Mouse (Mus musculus) forebrain, embryonic 13.5 days (tissue): ENCODE measurements around the gene Nfkb1. TPM values are rescaled to one million over a fixed set of nuclear protein-coding genes. Genes with fewer than 3 reads are reported as not detected.
A peak's percentile ranks its signal among the peaks of the same experiment; 100 is the strongest.

ENCODE experiments used
- ATAC-seq: fragments of 200-750 bp; cut with Nextera tagmentation; 2 replicates; pipeline ENCODE4 v1.8.0; 2017
- H3K27ac ChIP-seq: fragments of 300-500 bp; sonication (generic); 2 replicates; pipeline ENCODE4 v1.5.1; 2015; ENCODE audit warnings: inconsistent platforms, mild to moderate bottlenecking, moderate library complexity
- H3K27me3 ChIP-seq: fragments of 300-500 bp; sonication (generic); 2 replicates; pipeline ENCODE4 v1.6.1; 2015; ENCODE audit warnings: mild to moderate bottlenecking, inconsistent platforms
- H3K36me3 ChIP-seq: fragments of 300-500 bp; sonication (generic); 2 replicates; pipeline ENCODE4 v1.6.1; 2015; ENCODE audit warnings: mild to moderate bottlenecking, inconsistent platforms; ENCODE audit not compliant: poor library complexity, severe bottlenecking
- H3K4me1 ChIP-seq: fragments of 300-500 bp; sonication (generic); 2 replicates; pipeline ENCODE4 v1.6.1; 2015; ENCODE audit warnings: inconsistent platforms
- H3K4me2 ChIP-seq: fragments of 300-500 bp; sonication (generic); 2 replicates; pipeline ENCODE4 v1.6.1; 2015; ENCODE audit warnings: inconsistent platforms, mild to moderate bottlenecking, moderate library complexity
- H3K4me3 ChIP-seq: fragments of 300-500 bp; sonication (generic); 2 replicates; pipeline ENCODE4 v1.5.1; 2015; ENCODE audit warnings: mild to moderate bottlenecking, inconsistent platforms
- H3K9ac ChIP-seq: fragments of 300-500 bp; sonication (generic); 2 replicates; pipeline ENCODE4 v1.6.1; 2015; ENCODE audit warnings: mild to moderate bottlenecking, inconsistent platforms
- H3K9me3 ChIP-seq: fragments of 300-500 bp; sonication (generic); replicated peaks from 2 replicates; pipeline ENCODE4 v1.6.1; 2016; ENCODE audit warnings: inconsistent platforms
- WGBS: fragments of 180-500 bp; shearing (Covaris S2); methylation state at CpG from one replicate; pipeline ENCODE4 v1.1.7; 2015; 5-methylcytosine and 5-hydroxymethylcytosine counted together
- polyA plus RNA-seq: library from polyadenylated mRNA; unstranded; fragments of >200 nt; fragmentation: Nextera tagmentation; extraction: Ambion mirVana; gene quantifications from 2 replicates; pipeline ENCODE4 v1.2.1, GENCODE M21; 2015

The Nfkb1 gene
- polyA plus RNA-seq, 1 experiment from 2014 or later = 8.0 TPM

DNA sequence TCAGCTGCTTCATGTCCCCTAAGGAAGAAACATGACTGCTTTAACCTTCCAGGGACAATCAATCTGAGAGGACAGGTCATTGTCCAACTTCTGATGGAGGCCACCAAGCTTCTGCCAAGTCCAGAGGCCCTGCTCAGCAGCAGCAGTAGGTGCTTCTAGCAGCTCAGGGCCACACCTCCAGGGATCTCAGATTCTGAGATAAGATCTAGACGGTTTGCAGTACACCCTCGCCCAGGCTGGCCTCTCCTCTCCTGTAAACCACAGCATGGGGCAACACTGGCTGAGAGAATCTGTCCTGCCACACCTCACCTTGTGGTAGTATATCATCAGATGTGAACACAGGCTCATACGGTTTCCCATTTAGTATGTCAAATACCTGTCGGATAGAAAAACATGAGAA lies 100.9 kb downstream of the Nfkb1 start:
- H3K27me3 ChIP-seq = no peaks in the 10 kb centered on the region
- no peak overlapping the region for H3K9ac ChIP-seq
- no peaks in the 10 kb centered on the region for H3K4me1 ChIP-seq
- ATAC-seq = no peak
- H3K4me2 ChIP-seq = no peak overlapping the region
- H3K27ac ChIP-seq = no peak overlapping the region
- H3K4me3 ChIP-seq = no peak overlapping the region
- H3K9me3 ChIP-seq = no peaks in the 10 kb centered on the region
- H3K36me3 ChIP-seq = peaks cover 54% of the 10 kb centered on the region
- 88% methylated on average over 4 of the region's 4 CpGs for WGBS

DNA sequence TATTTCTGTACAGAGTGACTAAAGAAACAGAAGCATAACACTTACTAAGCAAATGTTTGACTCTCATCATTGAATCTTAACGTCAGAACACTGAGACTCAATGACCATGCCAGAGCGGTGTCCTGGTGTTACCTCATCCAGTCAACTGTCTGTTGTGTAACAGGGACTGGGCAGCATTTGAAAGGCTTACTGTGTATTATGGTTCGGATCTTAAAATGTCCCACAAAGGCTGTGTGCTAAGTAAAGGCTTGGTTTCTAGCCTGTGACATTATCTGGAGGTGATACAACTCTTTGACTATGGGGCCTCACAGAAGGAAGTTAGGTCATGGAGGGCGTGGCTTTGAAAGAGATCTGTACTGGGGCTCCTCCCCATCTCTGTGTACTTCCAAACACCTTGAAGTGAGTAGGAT lies 104.9 kb downstream of the Nfkb1 start:
- peaks cover 43% of the 10 kb centered on the region for H3K36me3 ChIP-seq
- ATAC-seq = no peak
- H3K4me3 ChIP-seq = no peak overlapping the region
- no peak overlapping the region for H3K4me2 ChIP-seq
- peaks cover 6% of the 10 kb centered on the region for H3K4me1 ChIP-seq
- WGBS = 88% methylated on average over 4 of the region's 4 CpGs
- no peaks in the 10 kb centered on the region for H3K9me3 ChIP-seq
- no peak overlapping the region for H3K9ac ChIP-seq
- H3K27ac ChIP-seq = no peak overlapping the region
- H3K27me3 ChIP-seq = no peaks in the 10 kb centered on the region

DNA sequence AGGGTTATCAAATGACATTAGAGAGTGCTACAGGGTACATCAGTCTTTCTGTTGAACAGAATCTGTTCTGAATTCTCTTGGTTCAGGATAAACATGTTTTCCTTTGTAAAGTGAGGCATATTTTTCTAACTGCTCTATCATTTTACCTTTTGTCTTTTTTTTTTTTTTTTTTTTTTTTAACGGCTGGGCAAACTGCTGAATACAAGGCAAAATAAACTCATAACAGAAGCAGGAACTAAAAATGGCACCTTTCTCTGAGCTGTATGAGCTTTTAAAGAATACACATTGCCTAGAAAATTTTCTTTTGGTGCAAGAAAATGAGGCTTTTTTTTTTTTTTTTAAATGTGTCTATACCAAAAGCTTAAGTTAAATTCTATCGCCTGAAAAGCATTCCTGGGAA lies 105.3 kb downstream of the Nfkb1 start:
- H3K4me1 ChIP-seq = peaks cover 8% of the 10 kb centered on the region
- no peak overlapping the region; the same call in 1 of the 2 replicates for H3K27ac ChIP-seq
- H3K36me3 ChIP-seq = peaks cover 43% of the 10 kb centered on the region
- no peaks in the 10 kb centered on the region for H3K27me3 ChIP-seq
- H3K4me3 ChIP-seq = no peak overlapping the region
- WGBS = 90% methylated on average over 2 of the region's 2 CpGs
- H3K4me2 ChIP-seq = no peak overlapping the region
- H3K9ac ChIP-seq = no peak overlapping the region
- no peaks in the 10 kb centered on the region for H3K9me3 ChIP-seq
- ATAC-seq = no peak

DNA sequence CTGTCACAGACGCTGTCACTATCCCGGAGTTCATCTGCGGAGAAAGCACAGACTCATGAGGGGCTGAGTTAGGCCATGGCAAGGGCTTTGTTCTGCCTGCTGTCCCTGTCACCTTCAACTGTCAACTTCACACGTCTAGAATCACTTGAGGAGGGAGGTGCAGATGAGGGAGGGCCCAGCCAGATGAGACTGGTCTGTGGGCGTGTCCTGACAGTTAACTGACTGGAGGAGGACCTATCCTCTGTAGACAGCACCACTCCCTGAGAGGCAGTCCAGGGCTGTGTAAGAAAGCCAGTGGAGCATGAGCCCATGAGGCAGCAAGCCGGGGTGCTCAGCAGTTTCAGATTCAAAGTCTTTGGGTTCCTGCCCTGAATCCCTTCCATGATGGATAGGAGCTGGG lies 105.9 kb downstream of the Nfkb1 start:
- H3K27ac ChIP-seq = no peak overlapping the region; the same call in 1 of the 2 replicates
- no peak overlapping the region for H3K4me3 ChIP-seq
- peak; percentile 64; the same call in 1 of the 2 replicates for ATAC-seq
- WGBS = 57% methylated on average over 6 of the region's 6 CpGs
- H3K9me3 ChIP-seq = no peaks in the 10 kb centered on the region
- peaks cover 8% of the 10 kb centered on the region for H3K4me1 ChIP-seq
- no peak overlapping the region for H3K9ac ChIP-seq
- H3K4me2 ChIP-seq = no peak overlapping the region
- peaks cover 39% of the 10 kb centered on the region for H3K36me3 ChIP-seq
- no peaks in the 10 kb centered on the region for H3K27me3 ChIP-seq

DNA sequence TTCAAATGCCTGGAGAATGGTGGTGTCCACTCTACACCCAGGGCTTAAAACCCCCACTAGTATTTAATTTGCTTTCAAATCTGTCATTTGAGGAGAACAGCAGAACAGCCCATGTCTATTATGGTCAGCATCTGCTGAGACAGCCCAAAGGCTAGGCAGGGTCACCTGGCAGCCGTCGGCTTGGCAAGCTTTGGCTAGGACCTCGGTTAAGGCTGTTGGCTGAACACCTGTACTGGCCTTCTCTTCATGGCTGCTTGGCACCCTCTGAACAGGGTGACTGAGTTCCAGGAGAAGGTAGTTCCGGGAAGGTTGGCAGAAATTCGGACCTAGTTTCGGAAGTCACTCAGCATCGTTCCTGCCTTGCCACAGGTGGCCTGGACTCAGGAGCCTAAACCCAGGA lies 109.1 kb downstream of the Nfkb1 start:
- 81% methylated on average over 7 of the region's 7 CpGs for WGBS
- no peak overlapping the region for H3K4me2 ChIP-seq
- no peak overlapping the region for H3K9ac ChIP-seq
- H3K4me1 ChIP-seq = peaks cover 8% of the 10 kb centered on the region
- H3K4me3 ChIP-seq = no peak overlapping the region
- H3K27me3 ChIP-seq = no peaks in the 10 kb centered on the region
- no peak overlapping the region for H3K27ac ChIP-seq
- peaks cover 17% of the 10 kb centered on the region for H3K36me3 ChIP-seq
- H3K9me3 ChIP-seq = no peaks in the 10 kb centered on the region
- no peak for ATAC-seq

DNA sequence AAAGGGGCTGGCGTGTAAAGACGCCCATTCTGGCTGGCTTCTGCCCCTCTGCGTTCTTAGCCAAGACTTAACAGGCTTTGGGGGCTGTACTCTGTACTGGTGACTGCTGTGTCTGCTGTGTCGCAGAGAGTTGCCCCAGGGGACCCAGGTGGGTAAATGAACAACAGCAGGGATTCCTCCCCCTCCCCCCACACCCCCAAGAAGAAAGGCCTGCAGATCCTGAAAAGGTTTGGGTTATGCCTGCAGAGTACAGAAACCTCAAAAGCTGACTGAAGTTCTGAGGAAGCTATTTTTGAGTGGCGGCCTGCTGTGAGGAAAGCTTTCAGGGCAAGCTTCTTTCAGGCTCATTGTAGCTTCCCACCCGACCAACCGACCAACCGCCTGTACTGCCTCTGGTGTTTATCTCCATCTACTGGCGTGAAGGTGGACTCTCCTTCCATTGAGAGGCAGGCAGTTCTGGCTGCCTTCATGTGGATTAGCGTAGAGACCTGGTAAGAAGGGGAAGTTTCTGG lies 109.7 kb downstream of the Nfkb1 start:
- H3K4me2 ChIP-seq = no peak overlapping the region
- peaks cover 12% of the 10 kb centered on the region for H3K36me3 ChIP-seq

DNA sequence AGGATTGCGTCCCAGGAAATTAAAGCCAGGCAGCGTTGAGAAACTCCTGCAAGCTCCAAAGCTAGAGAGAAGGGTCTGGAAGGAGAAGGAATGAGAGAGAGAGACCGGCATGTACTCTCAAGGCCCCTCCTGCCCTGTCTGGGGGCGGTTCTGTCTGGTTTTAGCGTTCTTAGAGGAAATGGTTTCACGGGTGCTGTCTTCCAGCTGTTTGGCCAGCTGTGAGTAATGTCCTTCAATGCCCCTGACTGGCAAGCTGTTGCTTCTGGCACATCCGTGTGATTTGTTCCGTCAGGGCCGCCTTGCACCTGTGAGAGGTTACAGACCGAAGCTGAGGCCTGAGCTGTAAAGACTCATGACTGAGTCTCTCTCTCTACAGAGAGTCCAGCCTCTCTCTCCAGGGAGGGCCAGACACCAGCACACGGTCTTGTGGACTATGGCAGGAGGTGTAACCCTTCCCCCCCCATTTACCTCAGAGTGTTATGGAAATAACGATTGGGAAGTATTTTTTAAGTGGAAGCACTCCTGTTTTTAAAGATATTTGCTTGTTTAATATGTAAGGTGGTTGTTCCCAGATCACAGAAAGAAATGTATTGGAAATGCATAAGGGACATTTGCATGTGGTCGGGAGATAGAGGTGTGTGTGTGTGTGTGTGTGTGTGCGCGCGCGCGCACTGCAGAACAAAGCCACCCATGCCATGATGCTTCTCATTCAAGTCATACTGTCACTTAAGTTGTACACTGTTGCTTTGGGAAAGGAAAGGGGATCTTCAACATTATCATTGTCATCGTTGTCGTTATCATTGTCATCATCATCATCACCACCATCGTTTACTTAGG lies 110.7 kb downstream of the Nfkb1 start:
- no peak overlapping the region for H3K27ac ChIP-seq
- no peaks in the 10 kb centered on the region for H3K27me3 ChIP-seq
- WGBS = 88% methylated on average over 21 of the region's 21 CpGs
- H3K4me3 ChIP-seq = no peak overlapping the region
- peaks cover 8% of the 10 kb centered on the region for H3K4me1 ChIP-seq
- peaks cover 10% of the 10 kb centered on the region for H3K36me3 ChIP-seq
- no peaks in the 10 kb centered on the region for H3K9me3 ChIP-seq
- no peak overlapping the region for H3K4me2 ChIP-seq
- no peak overlapping the region for H3K9ac ChIP-seq
- no peak for ATAC-seq

More for the DNA sequence above, 109.7 kb downstream of the Nfkb1 start:
- H3K4me3 ChIP-seq = no peak overlapping the region
- H3K27me3 ChIP-seq = no peaks in the 10 kb centered on the region
- ATAC-seq = peak; percentile 77
- H3K4me1 ChIP-seq = peaks cover 8% of the 10 kb centered on the region
- no peak overlapping the region for H3K27ac ChIP-seq
- no peak overlapping the region for H3K9ac ChIP-seq
- 9% methylated on average over 10 of the region's 10 CpGs for WGBS
- H3K9me3 ChIP-seq = no peaks in the 10 kb centered on the region

DNA sequence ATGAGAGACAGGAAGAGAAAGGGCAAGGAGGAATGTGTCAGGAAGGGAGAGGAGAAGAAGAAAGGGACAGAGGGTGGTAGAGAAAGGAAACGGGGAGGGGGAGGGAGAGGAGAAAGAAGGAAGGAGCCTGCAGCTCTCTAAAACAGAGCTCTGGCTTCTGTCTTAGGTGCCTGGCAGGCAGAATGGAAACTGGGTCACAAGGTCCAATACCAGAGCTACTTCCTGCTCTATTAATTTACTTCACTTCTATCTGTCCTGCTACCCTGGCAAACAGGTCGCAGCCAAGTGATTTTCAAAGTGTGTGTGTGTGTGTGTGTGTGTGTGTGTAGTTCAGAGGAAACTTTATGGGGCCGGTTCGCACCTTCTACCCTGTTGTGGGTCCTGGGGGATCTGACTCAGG lies 112.2 kb downstream of the Nfkb1 start:
- Histone ChIP-seq H3K4me1 (peaks cover 8% of the 10 kb centered on the region), H3K9me3 (no peaks in the 10 kb centered on the region), H3K9ac (no peak overlapping the region), H3K27ac (no peak overlapping the region), H3K4me3 (no peak overlapping the region), H3K36me3 (peaks cover 3% of the 10 kb centered on the region; the same call in 1 of the 2 replicates), H3K4me2 (no peak overlapping the region), H3K27me3 (no peaks in the 10 kb centered on the region)
- no peak for ATAC-seq
- WGBS = 69% methylated on average over 4 of the region's 4 CpGs

DNA sequence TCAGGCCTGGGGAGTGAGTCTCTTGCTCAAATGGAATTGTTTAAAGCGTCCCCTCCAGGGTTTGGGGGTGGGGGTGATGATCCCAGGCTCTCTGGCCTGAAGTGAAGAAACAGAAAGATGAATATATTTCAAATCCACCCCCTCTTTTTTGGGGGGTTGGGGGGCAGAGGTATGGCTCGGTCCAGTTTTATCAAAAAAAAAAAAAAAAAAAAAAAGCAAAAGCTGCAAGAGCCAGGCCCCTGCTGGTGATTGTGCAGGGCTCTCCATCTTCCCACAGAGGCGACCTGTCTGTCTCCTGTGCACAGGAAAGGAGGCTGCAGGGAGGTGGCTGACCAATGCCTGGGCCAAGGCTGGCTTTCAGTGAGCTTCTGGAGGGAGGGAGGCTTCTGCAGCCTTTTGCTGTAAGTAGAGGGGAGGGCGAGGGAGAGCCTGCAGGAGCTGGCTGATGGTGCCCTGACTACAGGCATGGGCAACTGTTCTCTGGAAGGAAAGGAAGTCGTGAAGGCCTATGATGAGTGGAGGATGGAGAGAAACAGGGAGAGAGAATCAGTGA lies 112.7 kb downstream of the Nfkb1 start:
- Histone ChIP-seq H3K27ac (no peak overlapping the region), H3K9ac (no peak overlapping the region), H3K4me3 (no peak overlapping the region), H3K27me3 (no peaks in the 10 kb centered on the region), H3K36me3 (no peaks in the 10 kb centered on the region), H3K4me1 (peaks cover 8% of the 10 kb centered on the region), H3K4me2 (no peak overlapping the region), H3K9me3 (no peaks in the 10 kb centered on the region)
- WGBS = 65% methylated on average over 5 of the region's 5 CpGs
- ATAC-seq = no peak

DNA sequence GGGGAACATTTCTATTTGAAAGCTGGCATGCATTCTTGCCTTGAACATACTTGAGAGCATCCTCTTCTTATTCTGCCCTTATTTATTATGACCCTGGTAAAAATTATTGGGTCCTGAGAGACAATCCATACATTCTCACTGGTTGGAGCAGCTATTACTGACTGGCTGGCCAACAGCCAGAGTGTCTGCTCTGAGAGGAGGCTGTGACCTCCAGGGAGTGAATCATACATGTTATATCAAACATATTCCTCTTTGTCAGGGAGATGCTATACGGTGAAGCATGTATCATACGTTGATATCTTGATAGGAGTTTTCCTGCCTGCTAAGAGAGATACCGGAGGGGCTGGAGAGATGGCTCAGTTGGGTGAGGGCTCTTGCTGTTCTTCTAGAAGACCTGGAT lies 116.2 kb downstream of the Nfkb1 start:
- Histone ChIP-seq H3K9ac (no peak overlapping the region), H3K27ac (no peak overlapping the region), H3K9me3 (no peaks in the 10 kb centered on the region), H3K27me3 (no peaks in the 10 kb centered on the region), H3K4me3 (no peak overlapping the region), H3K4me2 (no peak overlapping the region), H3K4me1 (no peaks in the 10 kb centered on the region), H3K36me3 (no peaks in the 10 kb centered on the region)
- 96% methylated on average over 3 of the region's 3 CpGs for WGBS
- ATAC-seq = no peak

DNA sequence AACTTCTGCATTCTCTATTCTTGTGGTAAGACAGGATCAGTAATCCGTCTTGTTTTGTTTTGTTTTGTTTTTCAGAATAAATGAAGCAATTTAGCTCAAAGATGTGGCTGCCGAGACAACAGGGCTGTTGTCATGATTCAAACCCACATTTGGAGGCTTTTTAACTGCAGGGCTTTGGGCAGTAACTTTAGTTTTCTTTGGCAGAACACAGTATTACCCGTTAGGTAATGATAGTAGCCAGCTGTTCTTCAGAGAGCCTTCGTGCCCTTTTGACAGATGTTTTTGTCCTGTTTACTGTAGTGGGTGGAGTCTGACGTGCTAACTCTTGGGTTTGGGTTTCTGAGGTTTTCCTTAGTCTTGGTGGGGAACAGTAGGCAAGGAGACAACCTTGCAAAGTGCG lies 118.3 kb downstream of the Nfkb1 start:
- no peak for ATAC-seq
- Histone ChIP-seq H3K27ac (no peak overlapping the region), H3K36me3 (no peaks in the 10 kb centered on the region), H3K4me1 (no peaks in the 10 kb centered on the region), H3K4me3 (no peak overlapping the region), H3K9ac (no peak overlapping the region), H3K27me3 (no peaks in the 10 kb centered on the region), H3K4me2 (no peak overlapping the region), H3K9me3 (no peaks in the 10 kb centered on the region)
- WGBS = 64% methylated on average over 6 of the region's 6 CpGs

DNA sequence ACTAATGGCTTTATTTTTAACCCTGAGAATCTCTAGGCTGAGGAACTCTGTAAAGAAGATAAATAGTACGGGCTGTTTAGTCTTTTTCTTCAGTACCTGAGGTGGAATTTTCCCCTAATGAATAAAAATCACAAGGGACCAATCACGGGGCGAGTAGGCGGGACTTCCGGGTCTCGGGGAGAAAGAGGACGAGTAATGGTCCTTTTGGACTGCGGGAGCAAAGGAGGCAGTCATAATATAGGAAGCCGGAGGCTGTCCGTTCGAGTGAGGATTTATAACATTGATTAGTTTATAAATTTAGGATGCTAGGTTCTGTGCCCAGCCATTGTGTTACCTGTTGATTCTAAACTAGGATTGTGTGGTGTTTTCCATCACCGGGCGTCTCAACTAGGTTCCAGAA lies 119.8 kb downstream of the Nfkb1 start:
- no peak overlapping the region for H3K4me3 ChIP-seq
- ATAC-seq = no peak
- WGBS = 67% methylated on average over 13 of the region's 13 CpGs
- H3K36me3 ChIP-seq = no peaks in the 10 kb centered on the region
- no peaks in the 10 kb centered on the region for H3K27me3 ChIP-seq
- H3K4me1 ChIP-seq = no peaks in the 10 kb centered on the region
- H3K4me2 ChIP-seq = no peak overlapping the region
- H3K9me3 ChIP-seq = no peaks in the 10 kb centered on the region
- no peak overlapping the region for H3K9ac ChIP-seq
- H3K27ac ChIP-seq = no peak overlapping the region
